Mouse (Mus musculus): Measurements from ENCODE around the gene Sh2d1b2. TPM values are rescaled to one million over a fixed set of nuclear protein-coding genes. Genes with fewer than 3 reads are reported as not detected.

Gene Sh2d1b2
- polyA plus RNA-seq (2014; fragmentation: Illumina TruSeq; extraction: RNeasy Lipid Tissue Mini Kit (QIAGEN cat#74804); ENCODE audit: low read depth, low replicate concordance): not detected

GRCm38 (mm10) chr1:170232688-170233087 lies at the start of gene Sh2d1b2:
Sh2d1b2 (plus strand) TSS chr1:170232749.

GRCm38 (mm10) chr1:170214757-170215522 lies 17.6 kb upstream of the Sh2d1b2 start, which contains the start of gene Uhmk1:
Uhmk1 (minus strand) TSS chr1:170215397.

GRCm38 (mm10) chr1:170277016-170277415 lies 44.5 kb downstream of the Sh2d1b2 start, which contains the start of gene Sh2d1b1:
Sh2d1b1 (plus strand) TSS chr1:170277320.

Other genes with a start within 250 kb of the Sh2d1b2 start
- gene Ddr2, start 122.0 kb upstream of the Sh2d1b2 start, polyA plus RNA-seq (2014; fragmentation: Illumina TruSeq; extraction: RNeasy Lipid Tissue Mini Kit (QIAGEN cat#74804); ENCODE audit: low read depth, low replicate concordance): 13.5 TPM
- gene Uap1, start 57.8 kb upstream of the Sh2d1b2 start, polyA plus RNA-seq (2014; fragmentation: Illumina TruSeq; extraction: RNeasy Lipid Tissue Mini Kit (QIAGEN cat#74804); ENCODE audit: low read depth, low replicate concordance): 43.2 TPM
- gene Uhmk1, start 17.4 kb upstream of the Sh2d1b2 start, polyA plus RNA-seq (2014; fragmentation: Illumina TruSeq; extraction: RNeasy Lipid Tissue Mini Kit (QIAGEN cat#74804); ENCODE audit: low read depth, low replicate concordance): 15.3 TPM
- gene Sh2d1b1, start 44.6 kb downstream of the Sh2d1b2 start, polyA plus RNA-seq (2014; fragmentation: Illumina TruSeq; extraction: RNeasy Lipid Tissue Mini Kit (QIAGEN cat#74804); ENCODE audit: low read depth, low replicate concordance): not detected
- gene Gm7694, start 73.6 kb downstream of the Sh2d1b2 start, polyA plus RNA-seq (2014; fragmentation: Illumina TruSeq; extraction: RNeasy Lipid Tissue Mini Kit (QIAGEN cat#74804); ENCODE audit: low read depth, low replicate concordance): 7.0 TPM
- gene Spata46, start 76.1 kb downstream of the Sh2d1b2 start, polyA plus RNA-seq (2014; fragmentation: Illumina TruSeq; extraction: RNeasy Lipid Tissue Mini Kit (QIAGEN cat#74804); ENCODE audit: low read depth, low replicate concordance): not detected

All from heart, adult 10 weeks (tissue).